Mouse (Mus musculus) spleen, postnatal 14 days (tissue): ENCODE data around the gene Pofut1.

Source experiments
- DNase-seq, 2 experiments: peaks; one replicate each; pipeline ENCODE4 v3.0.0; 2021 to 2022; ENCODE audit warnings: low spot score in 2 of 2

Gene Pofut1

GRCm38 (mm10) chr2:153290938-153291928, 49.9 kb downstream of the Pofut1 start, which contains the start of gene Kif3b:
Gene Kif3b (plus strand): TSS chr2:153291413.
- DNase-seq, result peak; percentile 70 to 84

GRCm38 (mm10) chr2:153292305-153292861, 51.0 kb downstream of the Pofut1 start:
- no peak for DNase-seq

- DNase-seq, result no peak
Measured at GRCm38 (mm10) chr2:153295196-153295595, 53.9 kb downstream of the Pofut1 start.

DNA sequence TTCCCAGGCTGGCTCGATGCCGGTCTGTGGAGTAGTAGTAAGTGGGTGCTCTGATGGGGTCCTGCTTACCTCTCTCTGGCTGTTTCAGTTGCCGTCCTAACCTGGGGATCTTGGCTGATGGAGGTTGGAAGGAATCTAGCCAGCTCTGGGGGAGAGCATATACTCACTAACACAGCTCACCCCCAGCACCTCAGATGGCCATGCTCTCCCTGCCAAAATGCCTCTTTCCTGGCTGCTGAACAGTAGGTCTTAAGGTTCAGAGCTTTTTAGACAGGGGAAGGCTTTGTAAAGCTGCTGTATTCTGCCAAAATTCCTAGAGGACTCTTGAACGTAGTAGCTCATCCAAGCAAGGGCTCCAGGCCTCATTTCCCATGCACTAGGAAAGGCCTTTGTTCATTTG, 56.4 kb downstream of the Pofut1 start:
- no peak for DNase-seq

DNA sequence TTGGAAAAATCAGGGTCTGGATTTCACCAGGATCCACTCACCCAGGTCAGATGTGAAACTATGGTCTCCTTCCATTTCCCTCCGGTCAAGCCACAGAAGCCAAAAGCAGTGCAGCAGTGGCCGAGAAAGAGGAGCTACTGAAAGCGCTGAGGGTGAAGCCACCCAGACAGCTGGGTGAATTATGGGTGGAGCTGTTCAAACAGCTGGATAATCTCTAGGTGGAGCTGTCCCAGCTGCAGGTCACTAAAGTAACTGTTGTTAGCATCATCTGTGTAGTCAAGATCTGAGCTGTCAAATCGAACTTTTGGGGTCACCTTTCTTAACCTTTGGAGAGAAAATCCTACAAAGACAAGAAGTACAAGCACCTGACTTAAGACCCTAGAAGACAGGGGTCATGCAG, 57.1 kb downstream of the Pofut1 start:
- no peak for DNase-seq

DNA sequence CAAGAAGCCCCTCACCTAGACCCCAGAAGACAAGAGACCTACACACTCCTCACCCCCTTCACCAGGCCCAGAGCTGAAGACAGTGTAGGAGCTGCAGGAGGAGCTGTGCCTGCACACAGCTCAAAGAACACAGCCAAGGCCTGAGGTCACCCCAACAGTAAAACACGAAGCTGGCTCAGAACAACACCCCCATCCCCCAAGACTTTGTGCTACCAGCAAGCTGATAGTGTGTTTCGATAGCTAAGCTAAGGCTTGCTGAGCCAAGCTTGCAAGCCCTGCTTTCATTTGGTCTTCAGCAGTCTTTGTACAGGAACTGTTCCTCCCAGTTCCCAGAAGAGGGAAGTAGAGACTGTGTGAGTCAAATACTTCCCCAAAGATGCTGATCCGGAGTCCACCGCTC, 57.5 kb downstream of the Pofut1 start:
- no peak for DNase-seq

GRCm38 (mm10) chr2:153301123-153301522, 59.8 kb downstream of the Pofut1 start:
- no peak for DNase-seq

DNA sequence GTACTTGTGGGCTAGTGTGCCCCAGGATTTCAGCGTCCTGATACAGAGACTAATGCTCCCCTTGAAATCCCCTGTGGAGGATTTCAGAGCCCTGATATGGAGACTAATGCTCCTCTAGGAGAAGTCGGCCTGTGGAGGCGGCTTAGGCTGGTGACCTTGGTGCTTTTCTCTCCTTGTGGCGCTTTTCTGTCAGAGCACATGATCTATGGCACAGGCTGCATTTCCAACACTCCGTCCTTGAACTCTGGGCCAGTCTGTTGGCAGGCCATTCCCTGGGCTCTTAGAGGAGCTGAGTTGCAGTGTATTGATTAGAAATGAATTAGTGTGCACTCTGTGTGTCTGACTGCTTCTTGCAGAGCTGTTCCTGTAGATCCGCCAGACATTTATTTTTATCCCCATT, 63.9 kb downstream of the Pofut1 start:
- DNase-seq, result no peak

GRCm38 (mm10) chr2:153308586-153308985, 67.3 kb downstream of the Pofut1 start:
- DNase-seq, result no peak

GRCm38 (mm10) chr2:153309106-153309505, 67.8 kb downstream of the Pofut1 start:
- DNase-seq, result no peak

DNA sequence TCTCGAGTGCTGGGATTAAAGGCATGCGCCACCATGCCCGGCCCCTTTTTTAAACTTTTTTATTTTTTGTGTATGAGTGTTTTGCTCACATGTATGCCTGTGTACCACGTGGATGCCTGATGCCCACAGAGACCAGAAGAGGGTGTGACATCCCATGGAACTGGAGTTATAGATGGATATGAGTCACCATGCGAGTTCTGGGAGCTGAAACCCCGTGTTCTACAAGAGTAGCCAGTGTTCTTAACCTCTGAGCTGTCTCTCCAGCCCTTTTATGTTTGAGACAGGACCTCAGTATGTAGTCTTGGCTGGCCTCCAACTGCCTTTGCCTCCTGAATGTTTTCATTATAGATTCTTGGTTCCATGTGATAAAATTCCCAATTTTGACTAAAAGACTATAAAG, 68.9 kb downstream of the Pofut1 start:
- no peak for DNase-seq

DNA sequence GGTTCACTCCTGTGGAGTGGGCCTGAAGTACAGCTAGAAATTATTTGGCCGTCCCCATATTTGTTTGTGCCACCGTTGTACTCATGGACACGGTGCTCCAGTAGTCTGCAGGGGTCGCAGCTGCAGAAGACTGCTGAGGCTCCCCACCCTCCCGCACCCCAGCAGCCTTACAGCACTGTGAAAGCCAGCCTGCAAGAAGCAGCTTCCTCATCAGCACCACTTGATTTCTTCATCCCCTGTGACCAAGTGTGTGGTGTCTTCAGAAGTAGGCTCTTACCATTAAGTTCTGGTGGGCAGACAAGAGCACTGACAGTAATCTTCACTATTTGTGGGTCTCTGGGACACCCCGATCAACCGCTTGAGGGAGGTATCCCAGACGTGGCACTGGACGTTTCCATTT, 71.6 kb downstream of the Pofut1 start:
- no peak for DNase-seq

GRCm38 (mm10) chr2:153318408-153318807, 77.1 kb downstream of the Pofut1 start:
- DNase-seq, result no peak

- DNase-seq, result no peak
Measured at GRCm38 (mm10) chr2:153319036-153319643, 77.8 kb downstream of the Pofut1 start.
